Mouse (Mus musculus) cortical plate, adult 2 months (tissue): ENCODE measurements around the gene Ldb2.

ENCODE experiments used
- CTCF ChIP-seq: fragments of 200-500 bp; IDR thresholded peaks from 2 replicates; pipeline ENCODE4 v1.5.1; 2011; ENCODE audit warnings: mild to moderate bottlenecking, control low read depth, low read length; ENCODE audit not compliant: insufficient read depth; ENCODE audit errors: extremely low read depth
- POLR2A ChIP-seq: fragments of 200-500 bp; IDR thresholded peaks from 2 replicates; pipeline ENCODE4 v1.6.1; 2011; ENCODE audit warnings: mild to moderate bottlenecking, low read length, control low read depth; ENCODE audit not compliant: insufficient read depth; ENCODE audit errors: extremely low read depth

DNA sequence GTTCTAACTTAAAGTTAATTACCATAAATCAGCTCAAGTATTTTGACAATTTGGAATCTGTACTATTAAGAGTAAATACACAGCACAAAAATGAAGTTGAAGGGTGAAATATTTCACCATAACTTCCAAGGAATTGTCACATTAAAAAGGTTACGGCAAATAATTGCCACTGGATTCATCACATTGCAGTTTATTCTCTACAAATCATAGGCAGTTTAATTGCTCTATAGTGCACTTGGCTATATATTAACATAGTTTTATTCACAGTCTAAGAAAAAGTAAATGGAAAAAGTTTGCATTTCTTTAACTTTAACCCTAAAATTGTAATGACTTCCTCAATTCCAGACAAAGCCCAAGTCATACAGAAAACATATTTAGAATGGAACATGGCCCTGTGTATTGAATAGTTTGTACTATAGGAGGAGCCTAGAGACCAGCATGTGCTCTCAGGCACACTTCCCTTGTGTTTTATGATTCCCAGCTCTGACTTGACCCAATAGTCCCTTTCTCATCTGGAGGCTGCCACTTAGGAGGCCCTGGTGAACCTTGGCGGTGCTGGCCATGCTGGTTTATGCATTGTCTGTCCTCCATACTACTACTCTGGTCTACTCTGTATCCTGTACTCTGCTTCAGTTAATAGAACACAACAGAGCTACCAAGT lies 255.9 kb downstream of the Ldb2 start:
- TF ChIP-seq POLR2A (no peak), CTCF (no peak)
